Mouse (Mus musculus) adrenal gland, postnatal 10 days (tissue): ENCODE measurements at regions not wholly inside any gene's neighbourhood (a gene's known extent, or its start where the extent isn't known, plus 50 kb on each side); places are given as distances from the start of the nearest gene placed in this dataset.

Source experiments
- DNase-seq: peaks from one replicate; pipeline ENCODE4 v3.0.0; 2021; ENCODE audit warnings: mixed read lengths

GRCm38 (mm10) chr13:71338700-71339099, 497.1 kb upstream of the Adamts16 start:
- no peak for DNase-seq

- no peak for DNase-seq
Observed at GRCm38 (mm10) chr13:71334925-71335324, 493.3 kb upstream of the Adamts16 start.

GRCm38 (mm10) chr13:71333146-71333545, 491.5 kb upstream of the Adamts16 start:
- DNase-seq: no peak

GRCm38 (mm10) chr13:71330321-71330720, 488.7 kb upstream of the Adamts16 start:
- no peak for DNase-seq

- DNase-seq: no peak
Observed at GRCm38 (mm10) chr13:71327802-71328753, 486.5 kb upstream of the Adamts16 start.

GRCm38 (mm10) chr13:71320489-71320888, 478.9 kb upstream of the Adamts16 start:
- no peak for DNase-seq

GRCm38 (mm10) chr13:71303956-71304355, 462.3 kb upstream of the Adamts16 start:
- no peak for DNase-seq

GRCm38 (mm10) chr13:71275991-71276390, 434.4 kb upstream of the Adamts16 start:
- no peak for DNase-seq

GRCm38 (mm10) chr13:71274139-71274538, 432.5 kb upstream of the Adamts16 start:
- no peak for DNase-seq

GRCm38 (mm10) chr13:71273485-71273884, 431.9 kb upstream of the Adamts16 start:
- no peak for DNase-seq

- no peak for DNase-seq
Observed at GRCm38 (mm10) chr13:71273067-71273466, 431.5 kb upstream of the Adamts16 start.

GRCm38 (mm10) chr13:71272431-71272830, 430.8 kb upstream of the Adamts16 start:
- peak; percentile 56 for DNase-seq

- DNase-seq: no peak
Observed at GRCm38 (mm10) chr13:71271727-71272418, 430.3 kb upstream of the Adamts16 start.

GRCm38 (mm10) chr13:71270370-71270769, 428.8 kb upstream of the Adamts16 start:
- no peak for DNase-seq

GRCm38 (mm10) chr13:71269496-71269895, 427.9 kb upstream of the Adamts16 start:
- no peak for DNase-seq

- DNase-seq: peak; percentile 13
Observed at GRCm38 (mm10) chr13:71263315-71263878, 421.8 kb upstream of the Adamts16 start.

GRCm38 (mm10) chr13:71262575-71263295, 421.1 kb upstream of the Adamts16 start:
- DNase-seq: no peak

- no peak for DNase-seq
Observed at GRCm38 (mm10) chr13:71254016-71254415, 412.4 kb upstream of the Adamts16 start.

- peak; percentile 67 for DNase-seq
Observed at GRCm38 (mm10) chr13:71248261-71249031, 406.8 kb upstream of the Adamts16 start.

GRCm38 (mm10) chr13:71247241-71247640, 405.6 kb upstream of the Adamts16 start:
- DNase-seq: no peak

GRCm38 (mm10) chr13:71245326-71245725, 403.7 kb upstream of the Adamts16 start:
- DNase-seq: no peak
